Mouse (Mus musculus): ENCODE measurements around the gene Rps8.

Rps8 gene

DNA sequence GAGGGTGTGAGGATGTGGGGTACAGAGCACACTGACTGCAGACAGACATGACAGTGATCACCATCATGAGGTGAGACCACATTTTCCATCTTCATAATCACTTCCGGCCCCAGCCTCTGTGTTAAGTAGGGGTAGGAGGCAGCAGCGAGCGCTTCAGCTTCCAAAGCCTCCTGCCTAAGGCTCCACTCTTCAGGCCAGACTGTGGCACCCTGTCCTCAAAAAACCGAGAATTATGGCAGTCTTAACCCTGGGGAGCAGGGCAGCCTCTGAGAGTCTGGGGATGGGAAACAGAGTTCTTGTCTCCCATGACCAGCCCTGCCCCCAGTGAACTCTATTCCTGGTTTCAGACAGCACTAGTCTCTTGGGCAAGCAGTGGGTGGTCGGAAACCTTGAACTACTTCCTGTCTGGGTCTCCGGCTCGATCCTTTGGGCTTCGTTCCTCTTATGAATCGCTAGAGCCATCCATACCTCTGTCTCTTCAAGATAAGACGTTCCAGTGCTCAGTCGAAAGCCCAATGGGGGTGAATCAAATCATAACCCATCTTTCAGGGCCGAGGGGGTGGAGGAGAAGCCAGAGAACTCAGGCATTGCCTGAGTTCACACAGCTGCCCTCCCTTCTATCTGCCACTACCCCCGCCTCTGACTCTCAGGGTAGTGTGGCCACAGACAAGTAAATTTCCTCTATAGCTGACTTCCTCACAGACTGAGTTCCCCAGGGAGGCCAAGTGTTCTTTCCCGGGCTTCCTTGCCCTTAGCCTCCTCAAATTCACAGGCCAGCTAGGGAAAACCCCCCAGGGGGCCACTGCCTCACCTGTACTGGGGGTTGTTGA lies 31.3 kb downstream of the Rps8 start:
- DNase-seq, result peak; percentile 49

DNA sequence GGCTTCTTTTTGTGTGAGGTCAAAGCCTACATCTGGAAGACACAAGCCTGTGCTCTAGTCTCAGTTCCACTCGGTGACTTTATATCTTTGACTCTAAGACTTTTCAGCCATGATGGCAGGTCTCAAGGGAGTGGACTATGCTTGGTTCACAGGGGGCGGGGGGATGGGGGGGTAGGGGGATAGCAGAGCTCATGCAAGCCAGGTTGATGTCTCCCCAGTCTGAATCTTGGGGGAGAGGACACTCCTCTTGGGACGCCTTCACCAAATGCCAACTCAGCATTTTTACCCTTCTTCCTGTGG lies 31.9 kb downstream of the Rps8 start:
- DNase-seq, result no peak

DNA sequence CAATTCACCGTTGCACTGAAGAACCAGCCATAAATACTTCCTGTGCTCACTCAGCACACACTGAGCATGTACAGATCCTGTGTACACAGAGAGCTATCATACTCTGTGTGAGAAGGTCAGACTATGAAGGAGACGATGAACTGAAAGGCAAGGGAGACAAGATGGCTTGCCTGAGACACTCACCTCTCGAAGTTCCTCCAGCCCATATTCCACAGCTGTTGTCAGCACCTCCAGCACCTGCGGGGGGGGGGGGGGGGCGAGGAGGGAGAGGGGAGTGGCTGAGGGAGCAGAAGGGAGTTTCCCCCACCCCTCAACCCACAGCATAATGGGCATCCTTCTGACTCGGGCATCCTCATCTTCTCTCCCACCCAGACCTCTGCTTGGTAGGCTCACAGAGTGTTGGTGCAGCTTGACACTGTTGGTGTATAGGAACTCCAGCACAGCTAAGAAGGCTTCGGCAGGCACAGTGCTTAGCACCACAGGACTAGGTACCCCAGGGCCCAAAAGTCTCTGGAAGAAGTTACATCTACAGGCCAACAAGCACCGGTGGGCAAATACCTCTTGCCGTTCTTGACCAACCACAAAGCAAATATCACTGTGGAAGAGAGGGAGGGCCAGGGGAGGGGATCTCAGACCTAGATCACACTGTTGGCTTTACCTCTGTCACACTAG lies 32.4 kb downstream of the Rps8 start:
- DNase-seq, result no peak

DNA sequence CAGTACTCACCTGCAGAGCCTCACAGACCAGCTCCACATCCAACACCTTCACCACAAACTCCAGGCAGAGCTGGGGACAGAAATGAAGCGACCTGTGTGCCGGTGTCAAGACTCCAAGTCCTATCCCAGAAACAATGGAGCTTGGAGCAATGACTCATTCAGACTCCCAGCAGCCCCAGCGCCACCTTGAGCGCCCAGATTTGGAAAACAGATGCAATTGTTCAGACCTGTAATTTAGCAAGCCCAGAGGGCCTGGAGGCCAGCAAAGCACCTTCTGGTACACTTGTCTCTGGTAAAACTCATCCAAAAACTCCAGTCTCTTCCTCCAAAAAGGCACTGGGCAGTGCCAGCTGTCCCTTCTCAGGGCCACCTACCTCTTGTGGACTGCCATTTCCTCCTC lies 33.8 kb downstream of the Rps8 start:
- no peak for DNase-seq

DNA sequence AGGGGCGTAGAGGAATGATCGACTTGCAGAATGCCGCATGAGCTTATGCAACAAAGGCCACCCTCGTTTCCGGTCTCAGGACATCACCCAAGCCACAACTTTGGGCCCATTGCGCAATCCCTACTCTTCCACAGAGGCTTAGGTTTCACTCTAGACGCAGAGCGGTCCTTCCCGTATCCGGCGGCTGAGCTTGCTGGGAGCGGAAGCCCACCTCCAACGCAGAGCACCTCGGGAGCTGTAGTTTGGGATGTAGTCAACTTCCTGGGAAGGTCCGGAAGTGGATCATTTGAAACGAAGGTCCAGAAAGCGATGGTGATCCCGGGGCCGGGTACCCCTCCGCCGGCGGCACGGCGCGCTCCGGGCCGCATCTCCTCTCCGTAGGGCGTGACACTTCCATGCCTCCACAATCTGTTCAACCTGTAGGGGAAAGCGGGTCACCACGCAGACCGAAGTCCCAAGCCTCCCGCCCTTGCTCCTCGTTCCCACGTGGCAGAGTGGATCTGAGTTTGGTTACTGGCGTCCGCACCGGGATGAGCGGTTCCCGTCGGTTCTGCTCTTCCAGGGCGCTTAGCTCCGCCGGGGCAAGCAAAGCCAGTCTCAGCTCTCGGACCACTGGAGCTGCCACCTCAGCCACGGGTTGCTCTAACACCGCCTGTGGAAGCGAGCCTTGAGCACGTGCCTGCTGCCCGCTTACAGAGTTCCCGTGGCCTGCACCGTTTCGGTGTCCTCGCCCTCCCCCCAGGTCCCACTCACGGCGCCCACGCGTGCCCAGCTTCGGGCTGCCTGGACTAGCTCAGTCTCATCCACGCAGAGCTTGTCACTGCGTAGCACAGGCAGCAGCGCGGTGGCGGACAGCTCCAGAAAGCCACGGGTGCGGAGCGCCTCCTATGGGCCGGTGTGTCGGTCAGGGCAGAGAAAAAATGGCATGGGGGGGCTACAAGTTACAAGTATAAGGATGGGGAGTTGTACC lies 35.3 kb downstream of the Rps8 start:
- DNase-seq, result peak; percentile 98

DNA sequence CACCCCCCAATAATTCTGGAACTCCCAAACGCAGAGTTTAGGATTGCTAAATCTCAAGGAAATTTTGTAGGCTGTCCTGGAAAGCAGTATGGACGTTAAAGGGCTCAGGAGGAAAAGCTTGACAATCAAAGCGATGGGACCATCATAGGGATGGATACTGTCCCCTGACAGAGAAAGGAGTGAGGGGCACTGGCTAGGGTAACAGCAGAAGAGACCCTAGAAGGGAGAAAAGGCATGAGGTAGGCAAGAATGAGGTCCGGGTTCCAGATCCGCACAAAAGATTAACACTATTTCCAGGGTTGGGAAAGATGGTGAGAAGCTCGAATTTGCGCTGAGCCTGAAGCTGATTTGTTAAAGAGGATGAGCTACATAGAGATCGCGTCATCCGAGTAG lies 36.0 kb downstream of the Rps8 start:
- no peak for DNase-seq

DNA sequence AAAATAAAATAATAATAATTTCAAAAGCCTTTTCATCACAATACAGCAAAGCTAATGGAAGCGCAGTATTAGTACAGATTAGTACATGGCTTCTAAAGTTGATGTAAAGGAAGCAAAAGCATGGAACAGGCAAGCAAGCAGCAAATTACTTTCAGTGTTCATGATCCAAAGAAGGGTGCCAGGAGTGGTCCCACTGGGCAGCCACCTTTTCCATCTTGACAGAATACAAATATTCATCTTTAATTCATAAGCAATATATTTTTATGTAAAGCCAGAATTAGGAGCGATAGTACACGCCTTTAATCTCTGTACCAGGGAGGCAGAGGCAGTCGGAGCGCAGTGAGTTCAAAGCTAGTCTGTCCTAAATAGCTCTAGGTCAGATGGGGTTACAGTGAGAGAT lies 36.4 kb downstream of the Rps8 start:
- DNase-seq, result no peak

DNA sequence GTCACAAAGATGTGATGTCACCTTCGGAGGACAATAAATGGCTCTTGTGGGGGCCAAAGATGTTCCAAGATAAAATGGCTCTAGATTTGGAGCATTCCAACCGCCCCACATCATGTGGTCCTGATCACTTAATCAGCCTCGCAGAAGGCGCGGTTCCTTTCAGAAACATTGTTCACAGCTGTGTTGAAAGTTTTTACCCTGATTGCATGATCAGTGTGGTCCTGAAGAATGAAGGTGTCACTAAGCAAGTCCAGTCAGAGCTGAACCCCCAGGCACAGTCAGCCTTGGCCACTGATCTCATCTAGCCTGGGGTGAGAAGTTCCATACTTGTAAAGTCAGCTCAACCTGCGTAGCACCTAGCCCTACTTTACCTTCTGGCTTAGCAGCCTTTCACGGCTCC lies 38.1 kb downstream of the Rps8 start:
- no peak for DNase-seq

DNA sequence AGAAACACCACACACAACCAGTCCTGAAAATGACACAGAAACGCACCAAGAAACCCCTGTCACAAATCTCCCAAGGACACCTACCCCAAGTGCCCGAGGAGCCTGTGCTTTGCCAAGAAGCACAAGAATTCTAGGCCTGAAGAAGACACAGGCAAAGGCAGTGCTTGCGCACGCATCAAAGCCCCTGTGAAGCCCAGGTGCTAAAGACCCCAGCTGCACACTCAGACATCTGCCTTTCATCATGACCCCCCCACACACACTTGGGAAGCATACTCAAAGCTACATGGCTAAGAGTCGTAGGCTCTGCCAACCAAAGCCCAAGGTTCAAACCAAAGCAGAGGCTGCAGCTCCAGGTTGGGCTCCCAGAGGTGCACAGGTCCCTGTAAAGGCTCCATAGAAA lies 40.5 kb downstream of the Rps8 start:
- DNase-seq, result no peak

DNA sequence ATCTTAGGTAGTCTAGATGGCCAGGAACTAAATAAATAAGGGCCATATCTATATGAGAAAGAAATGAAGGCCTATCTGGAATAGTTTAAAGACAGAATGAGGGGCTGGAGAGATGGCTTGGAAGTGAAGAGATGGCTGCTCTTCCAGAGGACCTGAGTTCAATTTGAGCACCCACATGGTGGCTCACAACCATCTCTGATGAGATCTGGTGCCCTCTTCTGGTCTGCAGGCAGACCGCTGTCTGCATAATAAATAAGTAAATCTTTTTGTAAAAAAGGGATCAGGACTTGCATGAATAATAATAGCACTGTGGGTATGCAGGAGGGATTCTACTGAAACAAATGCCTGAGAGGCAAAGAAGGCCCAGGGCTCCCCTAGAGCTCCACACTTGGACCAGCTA lies 42.8 kb downstream of the Rps8 start:
- DNase-seq, result no peak

DNA sequence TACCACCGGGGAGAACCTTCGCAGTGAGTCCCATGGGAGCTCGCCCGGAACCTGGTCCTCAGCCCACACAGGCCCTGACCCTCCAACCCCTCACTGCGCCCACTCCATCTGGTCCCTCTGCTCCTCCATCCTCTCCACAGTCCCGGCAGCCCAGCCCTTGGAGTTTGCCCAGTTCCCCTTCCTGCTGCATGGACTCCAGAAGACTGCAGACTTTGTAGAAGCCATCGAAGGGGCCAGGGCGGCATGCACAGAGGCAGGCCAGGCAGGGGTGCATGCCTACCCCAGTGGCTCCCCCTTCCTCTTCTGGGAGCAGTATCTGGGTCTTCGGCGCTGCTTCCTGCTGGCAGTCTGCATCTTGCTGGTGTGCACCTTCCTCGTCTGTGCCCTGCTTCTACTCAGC lies 45.1 kb downstream of the Rps8 start:
- no peak for DNase-seq

DNA sequence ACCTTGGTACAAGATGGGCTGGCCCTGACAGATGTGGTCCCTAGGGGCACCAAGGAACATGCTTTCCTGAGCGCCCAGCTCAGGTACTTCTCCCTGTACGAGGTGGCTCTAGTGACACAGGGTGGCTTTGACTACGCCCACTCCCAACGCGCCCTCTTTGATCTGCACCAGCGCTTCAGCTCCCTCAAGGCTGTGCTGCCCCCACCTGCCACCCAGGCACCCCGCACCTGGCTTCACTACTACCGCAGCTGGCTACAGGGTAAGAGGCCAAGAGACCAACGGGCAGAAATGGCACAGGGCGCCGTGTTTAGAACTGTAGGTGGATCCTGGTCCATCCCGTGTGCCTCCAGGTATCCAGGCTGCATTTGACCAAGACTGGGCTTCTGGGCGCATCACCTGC lies 45.8 kb downstream of the Rps8 start:
- no peak for DNase-seq

DNA sequence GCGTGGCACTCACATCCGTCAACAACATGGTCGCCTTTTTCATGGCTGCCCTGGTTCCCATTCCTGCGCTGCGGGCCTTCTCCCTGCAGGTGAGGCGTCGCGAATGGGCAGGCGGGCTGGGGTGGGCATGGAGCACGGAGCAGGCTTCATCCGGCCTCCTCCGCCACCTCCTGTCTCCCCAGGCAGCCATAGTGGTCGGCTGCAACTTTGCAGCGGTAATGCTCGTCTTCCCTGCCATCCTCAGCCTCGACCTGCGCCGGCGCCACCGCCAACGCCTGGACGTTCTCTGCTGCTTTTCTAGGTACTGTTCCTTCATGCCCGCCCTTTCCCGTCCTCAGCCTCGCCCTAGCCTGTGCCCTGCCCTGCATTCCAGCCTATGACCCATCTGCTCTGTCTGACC lies 46.7 kb downstream of the Rps8 start:
- no peak for DNase-seq

DNA sequence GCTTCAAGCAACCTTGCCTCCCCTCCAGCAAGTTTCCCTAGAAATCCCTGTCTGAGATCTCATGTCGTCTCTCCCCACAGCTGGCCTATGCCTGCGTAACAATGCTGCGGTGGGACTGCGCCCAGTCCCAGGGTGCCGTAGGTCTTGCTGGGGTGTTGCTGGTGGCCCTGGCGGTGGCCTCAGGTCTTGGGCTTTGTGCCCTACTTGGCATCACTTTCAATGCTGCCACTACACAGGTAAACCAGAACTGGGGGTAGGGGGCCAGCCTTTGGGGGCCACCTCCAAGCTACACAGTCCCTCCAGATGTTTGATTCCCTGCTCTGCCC lies 47.6 kb downstream of the Rps8 start:
- no peak for DNase-seq

DNA sequence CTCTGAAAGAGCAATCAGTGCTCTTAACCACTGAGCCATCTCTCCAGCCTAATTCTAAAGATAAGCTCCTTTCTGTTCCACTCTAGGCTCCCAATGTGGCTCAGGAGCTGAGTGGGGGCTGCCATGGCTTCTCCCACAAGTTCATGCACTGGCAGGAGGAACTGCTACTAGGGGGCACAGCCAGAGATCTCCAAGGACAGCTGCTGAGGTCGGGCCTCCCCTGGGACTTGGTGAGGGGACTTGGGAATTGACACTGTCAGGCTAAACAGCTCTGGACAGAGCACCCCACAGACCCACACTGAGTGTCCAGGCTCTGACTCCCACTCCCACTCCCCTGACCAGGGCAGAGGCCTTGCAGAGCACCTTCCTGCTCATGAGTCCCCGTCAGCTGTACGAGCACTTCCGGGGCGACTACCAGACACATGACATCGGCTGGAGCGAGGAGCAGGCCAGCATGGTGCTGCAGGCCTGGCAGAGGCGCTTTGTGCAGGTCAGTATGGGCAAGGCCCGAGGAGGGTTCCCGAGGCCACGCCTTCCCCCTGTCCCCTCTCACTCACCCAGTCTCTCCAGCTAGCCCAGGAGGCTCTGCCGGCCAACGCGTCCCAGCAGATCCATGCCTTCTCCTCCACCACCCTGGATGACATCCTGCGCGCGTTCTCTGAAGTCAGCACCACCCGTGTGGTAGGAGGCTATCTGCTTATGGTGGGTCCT lies 48.1 kb downstream of the Rps8 start:
- no peak for DNase-seq

DNA sequence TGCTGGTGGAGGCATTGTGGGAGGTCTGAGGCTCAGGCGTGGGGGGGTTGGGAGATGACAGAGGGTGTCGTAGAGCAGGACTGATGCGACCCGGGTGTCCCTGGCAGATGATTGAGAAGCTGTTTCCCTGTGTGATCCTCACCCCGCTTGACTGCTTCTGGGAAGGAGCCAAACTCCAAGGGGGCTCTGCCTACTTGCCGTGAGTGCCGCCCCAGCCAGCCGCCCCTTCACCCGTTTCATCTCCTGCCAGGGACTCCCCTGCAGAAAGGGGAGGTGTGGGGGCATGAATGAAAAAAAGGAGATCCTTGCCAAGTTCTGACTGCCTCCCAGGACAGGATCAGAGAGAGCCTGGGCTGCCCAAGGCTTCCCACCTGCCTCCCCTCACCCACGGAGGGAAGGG lies 50.9 kb downstream of the Rps8 start:
- peak; percentile 52 for DNase-seq

DNA sequence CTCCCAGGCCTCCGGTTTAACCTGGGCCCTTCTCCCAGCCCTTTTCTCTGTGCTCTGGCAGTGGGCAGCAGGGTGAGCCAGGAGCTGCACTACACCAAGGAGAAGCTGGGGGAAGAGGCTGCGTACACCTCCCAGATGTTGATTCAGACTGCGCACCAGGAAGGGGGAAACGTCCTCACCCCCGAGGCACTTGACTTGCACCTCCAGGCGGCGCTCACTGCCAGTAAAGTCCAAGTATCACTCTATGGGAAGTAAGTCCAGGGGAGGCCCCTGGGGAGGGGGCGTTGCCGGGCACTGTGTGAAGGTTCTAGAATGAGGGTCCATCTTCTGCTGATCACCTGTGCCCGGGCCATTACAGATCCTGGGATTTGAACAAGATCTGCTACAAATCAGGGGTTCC lies 51.4 kb downstream of the Rps8 start:
- no peak for DNase-seq

Data from kidney, adult 9 months (tissue).